Mouse (Mus musculus): Measurements from ENCODE around the gene Foxc2. TPM values are rescaled to one million over a fixed set of nuclear protein-coding genes. Genes with fewer than 3 reads are reported as not detected.
A peak's percentile ranks its signal among the peaks of the same experiment; 100 is the strongest.

Foxc2 gene
- polyA plus RNA-seq, 1 experiment from 2014 or later: 42.5 TPM

DNA sequence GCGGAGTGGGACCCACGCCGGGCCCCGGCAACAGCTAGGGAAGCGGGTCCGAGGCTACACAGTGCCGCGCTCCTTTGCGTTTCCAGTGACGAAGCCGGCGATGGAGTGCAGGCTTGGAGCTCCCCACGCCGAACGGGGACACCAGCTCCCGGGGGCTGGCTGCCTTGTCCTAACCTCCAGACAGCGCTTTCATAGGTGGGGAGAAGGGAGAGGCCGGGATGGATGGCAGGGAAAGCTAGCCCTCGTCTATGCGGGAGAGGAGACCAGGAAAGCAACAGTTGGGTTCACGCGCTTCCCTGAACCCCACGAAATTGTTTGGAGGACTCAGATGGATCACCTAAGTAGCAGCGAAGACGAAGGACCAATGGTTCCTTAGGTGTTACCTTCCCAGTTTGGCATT, 835 bp upstream of the Foxc2 start:
- H3K4me1 ChIP-seq (replicated peaks; ENCODE audit: insufficient read depth, low read length): 0 out of 2 replicates have a peak, but pooled peaks cover 7% of the 10 kb centered on the region
- no peak for ATAC-seq (replicated peaks; ENCODE audit: low FRiP score, low read depth)
- peaks cover 8% of the 10 kb centered on the region; the same call in 1 of the 2 replicates for H3K36me3 ChIP-seq (ENCODE audit: insufficient read depth, low read length)
- peak overlapping the region; percentile 86 for H3K4me3 ChIP-seq (replicated peaks; ENCODE audit: low read depth, low read length)
- DNase-seq (ENCODE audit: low spot score): no peak
- H3K4me2 ChIP-seq (ENCODE audit: low read length): peak overlapping the region; percentile 54
- H3K9ac ChIP-seq (ENCODE audit: low read depth, low read length): peak overlapping the region; percentile 47
- peak overlapping the region; percentile 25 for H3K27ac ChIP-seq
- 6% methylated on average over 25 of the region's 25 CpGs for WGBS
- no peak for TF ChIP-seq CTCF (IDR thresholded peaks at IDR 0.05; ENCODE audit: low read depth)
- no peaks in the 10 kb centered on the region for H3K9me3 ChIP-seq (replicated peaks; ENCODE audit: low read length)
- H3K27me3 ChIP-seq (ENCODE audit: insufficient read depth, low read length): peaks cover 8% of the 10 kb centered on the region; the same call in 1 of the 2 replicates

GRCm38 (mm10) chr8:121116591-121117185, 717 bp downstream of the Foxc2 start:
- WGBS: under 1% methylated on average over 55 of the region's 55 CpGs
- H3K4me2 ChIP-seq (ENCODE audit: low read length): peak overlapping the region; percentile 71
- ATAC-seq (replicated peaks; ENCODE audit: low FRiP score, low read depth) (peak; percentile 55; the same call in 1 of the 2 replicates), DNase-seq (ENCODE audit: low spot score) (peak; percentile 66)
- no peak; the same call in 1 of the 2 replicates for TF ChIP-seq CTCF (IDR thresholded peaks at IDR 0.05; ENCODE audit: low read depth)
- peaks cover 12% of the 10 kb centered on the region for H3K36me3 ChIP-seq (ENCODE audit: insufficient read depth, low read length)
- 0 out of 2 replicates have a peak, but pooled peaks cover 13% of the 10 kb centered on the region for H3K4me1 ChIP-seq (replicated peaks; ENCODE audit: insufficient read depth, low read length)
- peak overlapping the region; percentile 86 for H3K4me3 ChIP-seq (replicated peaks; ENCODE audit: low read depth, low read length)
- peak overlapping the region; percentile 96 for H3K27ac ChIP-seq
- H3K9me3 ChIP-seq (replicated peaks; ENCODE audit: low read length): no peaks in the 10 kb centered on the region
- peak overlapping the region; percentile 94 for H3K9ac ChIP-seq (ENCODE audit: low read depth, low read length)
- peaks cover 10% of the 10 kb centered on the region for H3K27me3 ChIP-seq (ENCODE audit: insufficient read depth, low read length)

DNA sequence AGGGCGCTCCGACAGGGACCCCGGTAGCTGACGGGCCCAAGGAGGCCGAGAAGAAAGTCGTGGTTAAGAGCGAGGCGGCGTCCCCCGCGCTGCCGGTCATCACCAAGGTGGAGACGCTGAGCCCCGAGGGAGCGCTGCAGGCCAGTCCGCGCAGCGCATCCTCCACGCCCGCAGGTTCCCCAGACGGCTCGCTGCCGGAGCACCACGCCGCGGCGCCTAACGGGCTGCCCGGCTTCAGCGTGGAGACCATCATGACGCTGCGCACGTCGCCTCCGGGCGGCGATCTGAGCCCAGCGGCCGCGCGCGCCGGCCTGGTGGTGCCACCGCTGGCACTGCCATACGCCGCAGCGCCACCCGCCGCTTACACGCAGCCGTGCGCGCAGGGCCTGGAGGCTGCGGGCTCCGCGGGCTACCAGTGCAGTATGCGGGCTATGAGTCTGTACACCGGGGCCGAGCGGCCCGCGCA, 1.2 kb downstream of the Foxc2 start:
- no peaks in the 10 kb centered on the region for H3K9me3 ChIP-seq (replicated peaks; ENCODE audit: low read length)
- WGBS: under 1% methylated on average over 49 of the region's 62 CpGs
- DNase-seq (ENCODE audit: low spot score) (peak; percentile 37), ATAC-seq (replicated peaks; ENCODE audit: low FRiP score, low read depth) (peak; percentile 12; the same call in 1 of the 2 replicates)
- H3K9ac ChIP-seq (ENCODE audit: low read depth, low read length): peak overlapping the region; percentile 94
- H3K27me3 ChIP-seq (ENCODE audit: insufficient read depth, low read length): peaks cover 13% of the 10 kb centered on the region
- H3K4me1 ChIP-seq (replicated peaks; ENCODE audit: insufficient read depth, low read length): 0 out of 2 replicates have a peak, but pooled peaks cover 13% of the 10 kb centered on the region
- peak overlapping the region; percentile 86 for H3K4me3 ChIP-seq (replicated peaks; ENCODE audit: low read depth, low read length)
- TF ChIP-seq CTCF (IDR thresholded peaks at IDR 0.05; ENCODE audit: low read depth): peak; percentile 3; the same call in 1 of the 2 replicates
- H3K4me2 ChIP-seq (ENCODE audit: low read length): peak overlapping the region; percentile 71
- H3K27ac ChIP-seq: peak overlapping the region; percentile 96
- H3K36me3 ChIP-seq (ENCODE audit: insufficient read depth, low read length): peaks cover 15% of the 10 kb centered on the region

- H3K36me3 ChIP-seq (ENCODE audit: insufficient read depth, low read length): peaks cover 17% of the 10 kb centered on the region
- H3K4me1 ChIP-seq (replicated peaks; ENCODE audit: insufficient read depth, low read length): 0 out of 2 replicates have a peak, but pooled peaks cover 13% of the 10 kb centered on the region
- TF ChIP-seq CTCF (IDR thresholded peaks at IDR 0.05; ENCODE audit: low read depth): no peak
- under 1% methylated on average over 28 of the region's 28 CpGs for WGBS
- H3K9ac ChIP-seq (ENCODE audit: low read depth, low read length): peak overlapping the region; percentile 94
- peak overlapping the region; percentile 96 for H3K27ac ChIP-seq
- H3K9me3 ChIP-seq (replicated peaks; ENCODE audit: low read length): no peaks in the 10 kb centered on the region
- H3K27me3 ChIP-seq (ENCODE audit: insufficient read depth, low read length): peaks cover 8% of the 10 kb centered on the region
- peak overlapping the region; percentile 86 for H3K4me3 ChIP-seq (replicated peaks; ENCODE audit: low read depth, low read length)
- ATAC-seq (replicated peaks; ENCODE audit: low FRiP score, low read depth) (no peak), DNase-seq (ENCODE audit: low spot score) (peak; percentile 29)
- peak overlapping the region; percentile 71 for H3K4me2 ChIP-seq (ENCODE audit: low read length)
These were observed 1.9 kb downstream of the Foxc2 start for GRCm38 (mm10) chr8:121117906-121118305.

DNA sequence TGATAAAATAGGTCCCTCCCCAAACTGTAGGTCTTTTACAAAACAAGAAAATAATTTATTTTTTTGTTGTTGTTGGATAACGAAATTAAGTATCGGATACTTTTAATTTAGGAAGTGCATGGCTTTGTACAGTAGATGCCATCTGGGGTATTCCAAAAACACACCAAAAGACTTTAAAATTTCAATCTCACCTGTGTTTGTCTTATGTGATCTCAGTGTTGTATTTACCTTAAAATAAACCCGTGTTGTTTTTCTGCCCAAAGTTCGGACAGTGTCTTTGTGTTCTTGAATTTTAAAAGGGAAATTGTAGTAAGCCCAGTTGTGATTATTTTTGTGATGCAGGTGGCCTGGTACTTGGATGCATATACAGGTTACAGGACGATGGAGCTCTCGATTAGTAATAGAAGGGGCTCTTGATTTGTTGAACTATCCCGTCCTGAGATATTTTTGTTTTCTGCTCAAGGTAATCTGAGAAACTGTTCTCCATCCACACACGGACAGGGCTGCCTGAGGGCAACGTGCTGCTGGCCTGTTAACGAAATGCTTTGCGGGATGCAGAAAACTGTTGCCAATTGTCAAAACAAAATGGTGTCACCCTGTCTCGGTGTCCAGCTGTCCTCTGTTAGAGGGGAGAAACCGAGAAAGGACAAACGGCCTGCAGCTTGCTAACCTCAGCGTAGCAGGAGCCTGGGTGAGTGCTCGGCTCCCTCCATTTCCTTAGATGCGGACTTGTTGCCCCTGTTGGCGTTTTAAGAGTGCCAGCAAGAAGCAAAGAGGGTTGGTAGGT, 2.9 kb downstream of the Foxc2 start:
- H3K27ac ChIP-seq: peak overlapping the region; percentile 63
- peaks cover 17% of the 10 kb centered on the region for H3K36me3 ChIP-seq (ENCODE audit: insufficient read depth, low read length)
- peak overlapping the region; percentile 71 for H3K4me2 ChIP-seq (ENCODE audit: low read length)
- peaks cover 8% of the 10 kb centered on the region for H3K27me3 ChIP-seq (ENCODE audit: insufficient read depth, low read length)
- ATAC-seq (replicated peaks; ENCODE audit: low FRiP score, low read depth) (no peak), DNase-seq (ENCODE audit: low spot score) (peak; percentile 53)
- no peaks in the 10 kb centered on the region for H3K9me3 ChIP-seq (replicated peaks; ENCODE audit: low read length)
- H3K9ac ChIP-seq (ENCODE audit: low read depth, low read length): peak overlapping the region; percentile 94
- no peak for TF ChIP-seq CTCF (IDR thresholded peaks at IDR 0.05; ENCODE audit: low read depth)
- 6% methylated on average over 18 of the region's 18 CpGs for whole genome bisulfite sequencing
- H3K4me3 ChIP-seq (replicated peaks; ENCODE audit: low read depth, low read length): peak overlapping the region; percentile 86
- 0 out of 2 replicates have a peak, but pooled peaks cover 9% of the 10 kb centered on the region for H3K4me1 ChIP-seq (replicated peaks; ENCODE audit: insufficient read depth, low read length)
